Mouse (Mus musculus): ENCODE results near the gene Aplf.
A peak's percentile ranks its signal among the peaks of the same experiment; 100 is the strongest.
"Not testable (repeated sequence)": the region's sequence is repeated elsewhere in the genome, so short reads cannot be mapped to it uniquely, and the experiment has no call there.

The Aplf gene

DNA sequence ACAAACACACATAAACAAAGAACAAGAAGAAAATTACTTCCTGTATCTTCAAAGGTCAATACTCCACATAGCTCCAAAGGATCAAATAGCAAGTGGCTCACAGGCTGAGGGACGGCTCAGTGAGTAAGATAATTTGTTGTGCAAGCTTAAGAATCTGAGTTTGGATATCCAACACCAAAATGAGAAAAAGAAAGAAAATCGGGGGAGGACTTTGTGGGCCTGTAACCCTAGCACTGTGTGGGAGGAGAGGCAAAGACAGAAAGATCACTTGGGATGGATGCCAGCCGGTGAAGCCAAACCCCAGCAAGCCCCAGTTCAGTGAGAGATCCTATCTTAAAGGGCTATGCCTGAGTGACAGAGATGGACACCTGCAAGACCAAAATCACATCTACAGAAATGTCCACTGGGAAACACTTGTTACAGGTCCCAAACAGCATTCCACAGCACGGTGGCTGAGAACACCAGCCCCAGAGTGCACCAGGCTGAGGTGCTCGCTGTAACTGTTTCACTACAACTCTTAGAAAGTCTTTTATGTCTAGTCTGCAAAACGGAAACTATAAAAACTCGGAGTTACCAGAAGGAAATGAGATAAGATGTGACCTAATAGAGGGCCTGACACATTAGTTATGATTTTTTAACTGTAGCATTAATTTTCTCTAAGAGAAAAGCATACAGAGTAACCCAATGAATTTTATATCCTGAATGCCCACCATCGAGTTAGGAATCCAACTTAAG is 17.9 kb downstream of the Aplf start:
- H3K36me3 ChIP-seq (ENCODE audit: insufficient read depth, low read length), result peaks cover 41% of the 10 kb centered on the region
- TF ChIP-seq NANOG (IDR thresholded peaks at IDR 0.05; ENCODE audit: borderline replicate concordance, low read length) (no peak), CTCF (conservative IDR thresholded peaks at IDR 0.05; ENCODE audit: low read length) (no peak), POU5F1 (IDR thresholded peaks at IDR 0.05; ENCODE audit: borderline replicate concordance, low read length) (no peak)

DNA sequence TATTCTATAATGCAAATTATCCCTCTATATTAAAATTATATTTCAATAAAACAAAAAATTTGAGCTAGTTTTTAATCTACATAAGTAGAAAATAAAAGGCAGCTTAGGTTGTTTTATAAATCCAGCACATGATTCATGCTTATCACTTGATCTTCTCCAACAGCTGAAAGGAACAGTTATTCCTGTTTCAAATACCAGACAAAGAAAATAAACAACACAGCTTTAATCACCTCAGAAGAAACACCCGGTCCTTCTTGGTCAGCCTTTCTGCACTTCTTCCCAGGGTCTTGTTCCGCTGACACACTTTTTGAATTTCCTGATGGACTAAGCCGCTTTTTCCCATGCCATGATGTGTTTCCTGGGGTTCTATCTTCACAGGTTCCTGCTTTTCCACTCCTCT is 18.5 kb downstream of the Aplf start:
- peaks cover 18% of the 10 kb centered on the region for H3K9me3 ChIP-seq (ENCODE audit: low read length)
- H3K4me1 ChIP-seq (replicated peaks; ENCODE audit: low read depth, low read length), result no peaks in the 10 kb centered on the region
- H3K36me3 ChIP-seq (ENCODE audit: insufficient read depth, low read length), result peaks cover 38% of the 10 kb centered on the region
- TF ChIP-seq NANOG (IDR thresholded peaks at IDR 0.05; ENCODE audit: borderline replicate concordance, low read length) (no peak), CTCF (conservative IDR thresholded peaks at IDR 0.05; ENCODE audit: low read length) (no peak)
- H3K4me3 ChIP-seq (replicated peaks; ENCODE audit: low read length), result no peak overlapping the region
- no peaks in the 10 kb centered on the region for H3K27me3 ChIP-seq (ENCODE audit: insufficient read depth, low read length)

More for the DNA sequence above, 17.9 kb downstream of the Aplf start:
- peaks cover 18% of the 10 kb centered on the region for H3K9me3 ChIP-seq (ENCODE audit: low read length)
- no peaks in the 10 kb centered on the region for H3K4me1 ChIP-seq (replicated peaks; ENCODE audit: low read depth, low read length)
- no peak overlapping the region for H3K4me3 ChIP-seq (replicated peaks; ENCODE audit: low read length)
- no peaks in the 10 kb centered on the region for H3K27me3 ChIP-seq (ENCODE audit: insufficient read depth, low read length)

DNA sequence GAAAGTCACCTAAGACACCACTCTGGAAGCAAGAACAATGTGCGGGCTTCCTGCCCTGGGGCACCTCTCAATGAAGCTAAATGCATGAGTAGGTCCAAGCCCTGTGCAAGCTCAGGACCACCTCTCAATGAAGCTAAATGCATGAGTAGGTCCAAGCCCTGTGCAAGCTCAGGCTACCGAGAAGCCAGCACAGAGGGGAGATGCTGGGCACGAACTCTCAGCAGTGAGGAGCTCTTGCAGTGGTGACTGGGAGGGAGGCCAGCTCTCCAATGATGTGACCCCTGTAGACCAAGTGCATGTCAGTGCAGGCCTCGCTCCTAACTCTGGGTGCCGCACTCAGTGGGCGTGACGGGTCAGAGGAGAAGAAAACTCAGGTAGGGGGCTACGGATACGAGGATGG is 19.3 kb downstream of the Aplf start:
- TF ChIP-seq NANOG (IDR thresholded peaks at IDR 0.05; ENCODE audit: borderline replicate concordance, low read length), result no peak
- no peak for TF ChIP-seq CTCF (conservative IDR thresholded peaks at IDR 0.05; ENCODE audit: low read length)
- TF ChIP-seq POU5F1 (IDR thresholded peaks at IDR 0.05; ENCODE audit: borderline replicate concordance, low read length), result no peak
- H3K27me3 ChIP-seq (ENCODE audit: insufficient read depth, low read length), result no peaks in the 10 kb centered on the region
- peaks cover 33% of the 10 kb centered on the region for H3K36me3 ChIP-seq (ENCODE audit: insufficient read depth, low read length)
- H3K4me3 ChIP-seq (replicated peaks; ENCODE audit: low read length), result no peak overlapping the region
- H3K9me3 ChIP-seq (ENCODE audit: low read length), result peaks cover 18% of the 10 kb centered on the region
- H3K4me1 ChIP-seq (replicated peaks; ENCODE audit: low read depth, low read length), result no peaks in the 10 kb centered on the region

DNA sequence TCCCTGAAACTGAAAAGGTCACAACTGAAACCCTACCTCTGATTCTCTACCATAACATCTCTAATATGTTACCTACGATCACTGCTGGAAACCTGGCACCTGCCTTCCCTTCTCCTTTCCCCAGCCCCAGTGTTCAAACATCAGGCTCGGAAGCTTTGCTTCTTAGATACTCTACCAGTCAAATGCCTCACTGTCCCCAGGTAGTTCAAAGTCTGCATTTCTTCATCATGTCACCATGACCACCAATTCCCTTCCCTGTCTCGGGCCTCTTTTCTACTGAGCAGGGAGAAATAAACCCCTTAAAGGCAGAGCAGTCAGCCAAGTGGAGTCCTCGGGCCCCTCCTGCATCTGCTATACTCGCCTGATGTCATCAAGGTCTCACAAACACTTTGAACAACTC is 20.2 kb downstream of the Aplf start:
- no peak for TF ChIP-seq NANOG (IDR thresholded peaks at IDR 0.05; ENCODE audit: borderline replicate concordance, low read length)
- no peak for TF ChIP-seq POU5F1 (IDR thresholded peaks at IDR 0.05; ENCODE audit: borderline replicate concordance, low read length)
- no peak for TF ChIP-seq CTCF (conservative IDR thresholded peaks at IDR 0.05; ENCODE audit: low read length)
- Histone ChIP-seq H3K4me1 (replicated peaks; ENCODE audit: low read depth, low read length) (no peaks in the 10 kb centered on the region), H3K9me3 (ENCODE audit: low read length) (peaks cover 15% of the 10 kb centered on the region), H3K4me3 (replicated peaks; ENCODE audit: low read length) (no peak overlapping the region), H3K27me3 (ENCODE audit: insufficient read depth, low read length) (no peaks in the 10 kb centered on the region), H3K36me3 (ENCODE audit: insufficient read depth, low read length) (peaks cover 33% of the 10 kb centered on the region)

DNA sequence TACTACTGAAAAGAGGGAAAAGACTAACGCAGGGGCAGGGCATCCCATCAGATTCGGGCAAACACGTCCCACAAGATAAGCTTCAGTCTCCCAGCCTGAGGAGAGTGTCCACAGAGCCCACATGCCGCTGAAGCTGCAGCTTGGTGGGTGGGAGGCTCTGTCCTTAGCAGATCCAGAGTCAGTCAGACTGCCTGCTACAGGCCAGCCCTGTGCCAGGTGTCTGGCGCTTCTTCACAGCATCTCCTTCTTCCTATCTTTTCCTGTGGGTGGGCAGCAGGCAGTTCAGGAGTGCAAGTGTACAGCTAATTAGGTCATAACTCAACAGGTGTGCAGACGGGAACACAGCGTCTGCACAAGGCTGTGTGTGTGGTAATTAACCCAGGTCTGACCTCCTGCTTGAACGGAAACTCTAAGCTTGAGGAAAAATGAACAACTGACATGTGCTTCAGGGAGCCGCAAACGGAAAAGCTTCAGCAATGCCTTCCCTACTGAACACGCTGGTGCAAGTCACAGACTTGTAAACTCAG is 33.8 kb downstream of the Aplf start:
- H3K4me1 ChIP-seq (replicated peaks; ENCODE audit: low read depth, low read length), result peaks cover 9% of the 10 kb centered on the region
- no peaks in the 10 kb centered on the region for H3K27me3 ChIP-seq (ENCODE audit: insufficient read depth, low read length)
- no peak for TF ChIP-seq CTCF (conservative IDR thresholded peaks at IDR 0.05; ENCODE audit: low read length)
- no peak for TF ChIP-seq POU5F1 (IDR thresholded peaks at IDR 0.05; ENCODE audit: borderline replicate concordance, low read length)
- no peak for TF ChIP-seq NANOG (IDR thresholded peaks at IDR 0.05; ENCODE audit: borderline replicate concordance, low read length)
- no peak overlapping the region for H3K4me3 ChIP-seq (replicated peaks; ENCODE audit: low read length)
- H3K36me3 ChIP-seq (ENCODE audit: insufficient read depth, low read length), result peaks cover 20% of the 10 kb centered on the region; the same call in 1 of the 2 replicates
- H3K9me3 ChIP-seq (ENCODE audit: low read length), result peaks cover 20% of the 10 kb centered on the region

DNA sequence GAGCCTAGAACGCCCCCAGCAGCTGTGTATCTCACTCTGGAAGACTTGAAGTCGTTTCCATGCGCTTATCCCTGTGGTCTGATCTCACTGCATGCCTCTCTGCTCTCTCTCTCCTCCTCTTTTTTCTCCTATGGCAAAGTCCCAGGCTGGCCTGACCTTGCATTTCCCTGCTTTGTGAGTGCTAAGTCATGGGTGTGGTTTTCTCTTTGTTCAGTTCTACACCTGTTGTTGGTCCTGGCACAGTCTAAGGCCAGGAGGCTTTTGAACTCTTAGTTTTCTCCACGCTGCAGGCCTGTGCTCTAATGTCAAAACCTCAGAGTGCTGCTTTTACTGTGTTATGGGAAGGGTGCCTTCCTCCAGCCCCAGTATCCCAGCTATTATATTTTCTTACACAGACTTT is 39.8 kb downstream of the Aplf start:
- no peak for TF ChIP-seq NANOG (IDR thresholded peaks at IDR 0.05; ENCODE audit: borderline replicate concordance, low read length)
- no peak for TF ChIP-seq POU5F1 (IDR thresholded peaks at IDR 0.05; ENCODE audit: borderline replicate concordance, low read length)
- TF ChIP-seq CTCF (conservative IDR thresholded peaks at IDR 0.05; ENCODE audit: low read length), result no peak
- peaks cover 31% of the 10 kb centered on the region for H3K4me1 ChIP-seq (replicated peaks; ENCODE audit: low read depth, low read length)
- no peak overlapping the region for H3K4me3 ChIP-seq (replicated peaks; ENCODE audit: low read length)

DNA sequence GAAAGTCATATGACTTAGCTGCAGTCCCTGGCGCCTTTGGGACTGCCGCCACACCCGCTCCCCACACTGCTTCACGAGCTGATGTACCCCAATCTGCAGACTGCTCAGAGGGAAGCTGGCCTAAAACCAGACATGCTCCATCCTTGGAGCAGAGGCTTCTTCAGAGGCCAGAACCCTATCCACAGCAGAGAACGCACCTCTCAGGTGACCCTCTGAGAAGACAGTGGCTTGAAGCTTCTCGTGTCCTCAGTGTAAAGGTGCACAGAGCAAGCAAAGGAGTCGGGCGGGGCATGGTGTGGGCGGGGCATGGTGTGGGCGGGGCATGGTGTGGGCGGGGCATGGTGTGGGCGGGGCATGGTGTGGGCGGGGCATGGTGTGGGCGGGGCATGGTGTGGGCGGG is 43.1 kb downstream of the Aplf start:
- H3K9me3 ChIP-seq (ENCODE audit: low read length); H3K36me3 ChIP-seq (ENCODE audit: insufficient read depth, low read length); H3K27me3 ChIP-seq (ENCODE audit: insufficient read depth, low read length): not testable (repeated sequence)
- Histone ChIP-seq H3K4me1 (replicated peaks; ENCODE audit: low read depth, low read length) (peaks cover 27% of the 10 kb centered on the region), H3K4me3 (replicated peaks; ENCODE audit: low read length) (peak overlapping the region; percentile 73)

More for the DNA sequence above, 39.8 kb downstream of the Aplf start:
- no peaks in the 10 kb centered on the region for H3K9me3 ChIP-seq (ENCODE audit: low read length)
- no peaks in the 10 kb centered on the region for H3K27me3 ChIP-seq (ENCODE audit: insufficient read depth, low read length)
- H3K36me3 ChIP-seq (ENCODE audit: insufficient read depth, low read length), result no peaks in the 10 kb centered on the region

DNA sequence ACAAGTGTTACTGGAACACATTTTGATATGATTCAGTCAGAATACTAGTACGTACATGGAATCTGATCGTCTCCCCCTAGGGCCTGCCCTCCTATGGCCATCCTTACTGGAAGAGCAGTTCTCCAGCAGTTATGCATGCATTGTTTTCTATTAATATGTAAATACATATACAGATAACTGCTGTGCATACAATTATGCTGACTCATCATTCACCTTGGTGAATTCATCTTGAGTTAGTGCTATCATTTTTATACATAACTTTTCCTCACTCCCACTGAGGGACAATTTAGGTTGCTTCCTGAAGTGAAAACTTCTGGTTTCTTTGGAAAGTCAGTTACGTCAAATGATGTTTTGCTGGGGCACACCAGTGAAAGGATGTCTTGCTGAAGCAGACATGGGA is 48.8 kb downstream of the Aplf start:
- peaks cover 9% of the 10 kb centered on the region for H3K4me1 ChIP-seq (replicated peaks; ENCODE audit: low read depth, low read length)
- no peaks in the 10 kb centered on the region for H3K36me3 ChIP-seq (ENCODE audit: insufficient read depth, low read length)
- TF ChIP-seq POU5F1 (IDR thresholded peaks at IDR 0.05; ENCODE audit: borderline replicate concordance, low read length) (no peak), CTCF (conservative IDR thresholded peaks at IDR 0.05; ENCODE audit: low read length) (no peak), NANOG (IDR thresholded peaks at IDR 0.05; ENCODE audit: borderline replicate concordance, low read length) (no peak)
- H3K9me3 ChIP-seq (ENCODE audit: low read length), result no peaks in the 10 kb centered on the region
- H3K27me3 ChIP-seq (ENCODE audit: insufficient read depth, low read length), result no peaks in the 10 kb centered on the region
- no peak overlapping the region for H3K4me3 ChIP-seq (replicated peaks; ENCODE audit: low read length)

DNA sequence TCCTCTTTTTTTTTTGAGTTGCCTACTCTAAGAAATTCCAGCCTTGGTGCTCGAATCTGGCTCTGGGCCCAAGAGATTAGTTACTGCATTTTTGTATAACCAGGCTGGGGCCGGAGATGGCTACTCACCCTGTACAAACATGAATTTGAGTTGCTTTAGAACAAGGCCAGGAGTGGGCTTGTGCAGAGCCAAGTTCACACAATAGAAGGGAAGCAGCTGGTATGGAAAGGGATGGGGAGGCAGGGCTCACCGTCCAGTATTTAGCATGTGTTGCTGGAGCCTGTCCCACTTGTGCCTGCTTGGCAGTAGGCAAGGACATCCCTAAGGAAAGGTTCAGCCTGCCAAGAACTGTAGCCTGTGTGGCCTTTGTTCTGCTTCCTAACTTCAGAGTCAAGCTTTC is 50.7 kb downstream of the Aplf start:
- H3K4me3 ChIP-seq (replicated peaks; ENCODE audit: low read length), result no peak overlapping the region
- no peaks in the 10 kb centered on the region for H3K4me1 ChIP-seq (replicated peaks; ENCODE audit: low read depth, low read length)
- no peaks in the 10 kb centered on the region for H3K9me3 ChIP-seq (ENCODE audit: low read length)
- no peaks in the 10 kb centered on the region for H3K27me3 ChIP-seq (ENCODE audit: insufficient read depth, low read length)
- H3K36me3 ChIP-seq (ENCODE audit: insufficient read depth, low read length), result no peaks in the 10 kb centered on the region
- TF ChIP-seq CTCF (conservative IDR thresholded peaks at IDR 0.05; ENCODE audit: low read length) (no peak), POU5F1 (IDR thresholded peaks at IDR 0.05; ENCODE audit: borderline replicate concordance, low read length) (no peak), NANOG (IDR thresholded peaks at IDR 0.05; ENCODE audit: borderline replicate concordance, low read length) (no peak)

Measured in E14TG2a.4 (cell line).